Mouse (Mus musculus) stomach, embryonic 15.5 days (tissue): ENCODE measurements around the gene Fam243. TPM values are rescaled to one million over a fixed set of nuclear protein-coding genes. Genes with fewer than 3 reads are reported as not detected.

Experiments used
- ATAC-seq: fragments of 200-750 bp; cut with Nextera tagmentation; 2 replicates; pipeline ENCODE4 v1.8.0; 2017; ENCODE audit warnings: low read depth, moderate number of reproducible peaks, moderate TSS enrichment; ENCODE audit not compliant: insufficient read depth, low FRiP score
- H3K27ac ChIP-seq: fragments of 300-500 bp; sonication (generic); 2 replicates; pipeline ENCODE4 v1.5.1; 2015; ENCODE audit warnings: mild to moderate bottlenecking, inconsistent platforms
- H3K27me3 ChIP-seq: fragments of 300-500 bp; sonication (generic); replicated peaks from 2 replicates; pipeline ENCODE4 v1.6.1; 2015; ENCODE audit warnings: inconsistent platforms
- H3K36me3 ChIP-seq: fragments of 300-500 bp; sonication (generic); 2 replicates; pipeline ENCODE4 v1.6.1; 2015; ENCODE audit warnings: inconsistent platforms
- H3K4me1 ChIP-seq: fragments of 300-500 bp; sonication (generic); 2 replicates; pipeline ENCODE4 v1.6.1; 2015; ENCODE audit warnings: inconsistent platforms
- H3K4me2 ChIP-seq: fragments of 300-500 bp; sonication (generic); 2 replicates; pipeline ENCODE4 v1.6.1; 2015; ENCODE audit warnings: mild to moderate bottlenecking, inconsistent platforms
- H3K4me3 ChIP-seq: fragments of 300-500 bp; sonication (generic); replicated peaks from 2 replicates; pipeline ENCODE4 v1.5.1; 2015; ENCODE audit warnings: inconsistent platforms
- H3K9ac ChIP-seq: fragments of 300-500 bp; sonication (generic); 2 replicates; pipeline ENCODE4 v1.6.1; 2015; ENCODE audit warnings: inconsistent platforms
- H3K9me3 ChIP-seq: fragments of 300-500 bp; sonication (generic); 2 replicates; pipeline ENCODE4 v1.6.1; 2016; ENCODE audit warnings: inconsistent platforms
- WGBS: fragments of 180-500 bp; shearing (Covaris S2); methylation state at CpG from one replicate; pipeline ENCODE4 v1.1.7; 2015; 5-methylcytosine and 5-hydroxymethylcytosine counted together
- polyA plus RNA-seq: library from polyadenylated mRNA; unstranded; fragments of >200 nt; fragmentation: Nextera tagmentation; extraction: Ambion mirVana; gene quantifications from 2 replicates; pipeline ENCODE4 v1.2.1, GENCODE M21; 2015

Gene Fam243
- not detected in 2 replicates for polyA plus RNA-seq

- H3K9me3 ChIP-seq, result no peaks in the 10 kb centered on the region
- WGBS, result 90% methylated on average over 8 of the region's 8 CpGs
- 0 out of 2 replicates have a peak, but pooled peaks cover 2% of the 10 kb centered on the region for H3K4me1 ChIP-seq
These were observed at the start of gene Fam243 for GRCm38 (mm10) chr16:92321341-92321740. Gene Fam243, minus strand, starts transcription at chr16:92321441.

GRCm38 (mm10) chr16:92369260-92369659 is 48.0 kb upstream of the Fam243 start:
- 36% methylated on average over 2 of the region's 2 CpGs for WGBS
- peak; percentile 77 for ATAC-seq

More at GRCm38 (mm10) chr16:92321341-92321740, at the start of gene Fam243:
- H3K4me3 ChIP-seq, result no peak within 1 kb of the TSS
- no peak within 1 kb of the TSS for H3K9ac ChIP-seq
- no peak within 1 kb of the TSS for H3K4me2 ChIP-seq
- no peak within 1 kb of the TSS for H3K27ac ChIP-seq
- no peak for ATAC-seq
- no peaks in the 10 kb centered on the region for H3K27me3 ChIP-seq
- H3K36me3 ChIP-seq, result no peaks in the 10 kb centered on the region

GRCm38 (mm10) chr16:92365477-92365876 is 44.2 kb upstream of the Fam243 start:
- Histone ChIP-seq H3K4me2 (no peak overlapping the region), H3K9me3 (no peaks in the 10 kb centered on the region), H3K36me3 (no peaks in the 10 kb centered on the region), H3K27me3 (no peaks in the 10 kb centered on the region), H3K27ac (no peak overlapping the region), H3K9ac (no peak overlapping the region), H3K4me1 (no peaks in the 10 kb centered on the region), H3K4me3 (no peak overlapping the region)
- 54% methylated on average over 7 of the region's 7 CpGs for WGBS
- no peak for ATAC-seq

More at GRCm38 (mm10) chr16:92369260-92369659, 48.0 kb upstream of the Fam243 start:
- Histone ChIP-seq H3K27me3 (no peaks in the 10 kb centered on the region), H3K9me3 (no peaks in the 10 kb centered on the region), H3K36me3 (no peaks in the 10 kb centered on the region), H3K4me2 (no peak overlapping the region), H3K4me1 (no peaks in the 10 kb centered on the region), H3K9ac (no peak overlapping the region), H3K27ac (no peak overlapping the region), H3K4me3 (no peak overlapping the region)

- Histone ChIP-seq H3K4me2 (no peak overlapping the region), H3K4me1 (peaks cover 8% of the 10 kb centered on the region; the same call in 1 of the 2 replicates), H3K36me3 (no peaks in the 10 kb centered on the region), H3K9me3 (no peaks in the 10 kb centered on the region), H3K9ac (no peak overlapping the region), H3K4me3 (no peak overlapping the region), H3K27ac (no peak overlapping the region), H3K27me3 (no peaks in the 10 kb centered on the region)
- ATAC-seq, result no peak
- WGBS, result 47% methylated on average over 7 of the region's 7 CpGs
These were observed 39.5 kb upstream of the Fam243 start for GRCm38 (mm10) chr16:92360711-92361110.

- Histone ChIP-seq H3K4me2 (peak within 1 kb of the TSS; percentile 29; the same call in 1 of the 2 replicates), H3K27me3 (no peaks in the 10 kb centered on the region), H3K9ac (no peak within 1 kb of the TSS), H3K27ac (no peak within 1 kb of the TSS), H3K9me3 (no peaks in the 10 kb centered on the region), H3K4me3 (no peak within 1 kb of the TSS), H3K36me3 (no peaks in the 10 kb centered on the region), H3K4me1 (peaks cover 8% of the 10 kb centered on the region; the same call in 1 of the 2 replicates)
- WGBS, result 39% methylated on average over 9 of the region's 9 CpGs
- ATAC-seq, result peak; percentile 40; the same call in 1 of the 2 replicates
These were observed 38.0 kb upstream of the Fam243 start, which contains the start of gene Kcne1 for GRCm38 (mm10) chr16:92359229-92359628. Gene Kcne1, minus strand, starts transcription at chr16:92359468.

- no peaks in the 10 kb centered on the region for H3K27me3 ChIP-seq
- H3K4me1 ChIP-seq, result peaks cover 8% of the 10 kb centered on the region; the same call in 1 of the 2 replicates
- H3K4me3 ChIP-seq, result no peak overlapping the region
- peak overlapping the region; percentile 29; the same call in 1 of the 2 replicates for H3K4me2 ChIP-seq
- no peaks in the 10 kb centered on the region for H3K9me3 ChIP-seq
- WGBS, result 25% methylated on average over 9 of the region's 9 CpGs
- no peak for ATAC-seq
- no peak overlapping the region for H3K9ac ChIP-seq
- no peaks in the 10 kb centered on the region for H3K36me3 ChIP-seq
- H3K27ac ChIP-seq, result no peak overlapping the region
These were observed 37.5 kb upstream of the Fam243 start for GRCm38 (mm10) chr16:92358734-92359133.

- Histone ChIP-seq H3K4me1 (peaks cover 8% of the 10 kb centered on the region; the same call in 1 of the 2 replicates), H3K36me3 (no peaks in the 10 kb centered on the region), H3K27me3 (no peaks in the 10 kb centered on the region), H3K4me2 (no peak overlapping the region), H3K9me3 (no peaks in the 10 kb centered on the region), H3K9ac (no peak overlapping the region), H3K27ac (no peak overlapping the region), H3K4me3 (no peak overlapping the region)
- ATAC-seq, result no peak
- WGBS, result 71% methylated on average over 10 of the region's 10 CpGs
These were observed 36.3 kb upstream of the Fam243 start for GRCm38 (mm10) chr16:92357566-92357965.

- 74% methylated on average over 9 of the region's 9 CpGs for WGBS
- H3K36me3 ChIP-seq, result no peaks in the 10 kb centered on the region
- H3K4me2 ChIP-seq, result no peak overlapping the region
- H3K4me3 ChIP-seq, result no peak overlapping the region
- no peak overlapping the region for H3K9ac ChIP-seq
- H3K27ac ChIP-seq, result no peak overlapping the region
- H3K9me3 ChIP-seq, result no peaks in the 10 kb centered on the region
- no peaks in the 10 kb centered on the region for H3K27me3 ChIP-seq
- peaks cover 8% of the 10 kb centered on the region; the same call in 1 of the 2 replicates for H3K4me1 ChIP-seq
- ATAC-seq, result no peak
These were observed 35.8 kb upstream of the Fam243 start for GRCm38 (mm10) chr16:92357023-92357422.

- Histone ChIP-seq H3K36me3 (no peaks in the 10 kb centered on the region), H3K4me2 (no peak overlapping the region), H3K27me3 (no peaks in the 10 kb centered on the region), H3K4me1 (peaks cover 8% of the 10 kb centered on the region; the same call in 1 of the 2 replicates), H3K9me3 (no peaks in the 10 kb centered on the region), H3K9ac (no peak overlapping the region), H3K4me3 (no peak overlapping the region), H3K27ac (no peak overlapping the region)
- 63% methylated on average over 11 of the region's 11 CpGs for WGBS
- ATAC-seq, result no peak
These were observed 34.7 kb upstream of the Fam243 start for GRCm38 (mm10) chr16:92355982-92356381.

GRCm38 (mm10) chr16:92355366-92355765 is 34.1 kb upstream of the Fam243 start:
- H3K4me1 ChIP-seq, result peaks cover 8% of the 10 kb centered on the region; the same call in 1 of the 2 replicates
- ATAC-seq, result no peak
- WGBS, result 66% methylated on average over 5 of the region's 5 CpGs
- H3K9me3 ChIP-seq, result no peaks in the 10 kb centered on the region
- no peaks in the 10 kb centered on the region for H3K36me3 ChIP-seq
- no peaks in the 10 kb centered on the region for H3K27me3 ChIP-seq
- H3K27ac ChIP-seq, result no peak overlapping the region
- H3K4me3 ChIP-seq, result no peak overlapping the region
- no peak overlapping the region for H3K9ac ChIP-seq
- H3K4me2 ChIP-seq, result no peak overlapping the region

- Histone ChIP-seq H3K9me3 (no peaks in the 10 kb centered on the region), H3K27ac (no peak overlapping the region), H3K4me3 (no peak overlapping the region), H3K4me2 (no peak overlapping the region), H3K27me3 (no peaks in the 10 kb centered on the region), H3K4me1 (peaks cover 4% of the 10 kb centered on the region; the same call in 1 of the 2 replicates), H3K36me3 (no peaks in the 10 kb centered on the region), H3K9ac (no peak overlapping the region)
- WGBS, result 45% methylated on average over 2 of the region's 2 CpGs
- ATAC-seq, result no peak
These were observed 32.7 kb upstream of the Fam243 start for GRCm38 (mm10) chr16:92353897-92354296.

GRCm38 (mm10) chr16:92353295-92353694 is 32.1 kb upstream of the Fam243 start:
- Histone ChIP-seq H3K27ac (no peak overlapping the region), H3K27me3 (no peaks in the 10 kb centered on the region), H3K9ac (no peak overlapping the region), H3K4me1 (no peaks in the 10 kb centered on the region), H3K4me3 (no peak overlapping the region), H3K4me2 (no peak overlapping the region), H3K36me3 (no peaks in the 10 kb centered on the region), H3K9me3 (no peaks in the 10 kb centered on the region)
- no peak for ATAC-seq
- WGBS, result 88% methylated on average over 12 of the region's 12 CpGs
